Mouse (Mus musculus): Measurements from ENCODE around the gene Map3k12.

Gene Map3k12

GRCm38 (mm10) chr15:102460409-102460808, 56.5 kb downstream of the Map3k12 start:
- peak in 1 of 2 experiments; percentile 22 for DNase-seq (ENCODE audit: low spot score in 2 of 2)

DNA sequence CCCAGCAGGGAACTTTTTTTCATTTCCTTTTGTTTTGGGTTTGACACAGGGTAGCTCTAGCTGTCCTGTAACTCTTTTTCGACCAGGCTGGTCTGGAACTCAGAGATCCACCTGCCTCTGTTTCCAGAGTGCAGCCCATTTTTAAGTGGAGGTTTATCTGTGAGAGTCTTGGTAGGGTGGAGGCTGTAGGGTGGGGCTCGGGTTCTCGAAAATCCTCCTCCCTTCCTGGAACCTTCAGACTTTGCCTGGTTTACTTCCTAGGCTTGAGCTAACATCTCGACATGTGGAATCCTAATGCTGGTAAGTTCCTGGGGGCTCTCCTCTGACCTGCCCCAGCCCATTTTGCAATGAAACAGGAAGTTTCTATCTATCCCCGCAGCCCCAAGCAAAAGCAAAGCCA, 57.0 kb downstream of the Map3k12 start:
- peak in 1 of 2 experiments; percentile 26 for DNase-seq (ENCODE audit: low spot score in 2 of 2)

- DNase-seq (ENCODE audit: low spot score in 2 of 2), result peak in 1 of 2 experiments; percentile 27
These were observed 57.5 kb downstream of the Map3k12 start for GRCm38 (mm10) chr15:102459381-102459780.

- peak; percentile 95 to 97 for DNase-seq (ENCODE audit: low spot score in 2 of 2)
These were observed 58.0 kb downstream of the Map3k12 start, which contains the start of gene Prr13 for GRCm38 (mm10) chr15:102458904-102459317. TSS of gene Prr13 (plus strand) at chr15:102459028.

DNA sequence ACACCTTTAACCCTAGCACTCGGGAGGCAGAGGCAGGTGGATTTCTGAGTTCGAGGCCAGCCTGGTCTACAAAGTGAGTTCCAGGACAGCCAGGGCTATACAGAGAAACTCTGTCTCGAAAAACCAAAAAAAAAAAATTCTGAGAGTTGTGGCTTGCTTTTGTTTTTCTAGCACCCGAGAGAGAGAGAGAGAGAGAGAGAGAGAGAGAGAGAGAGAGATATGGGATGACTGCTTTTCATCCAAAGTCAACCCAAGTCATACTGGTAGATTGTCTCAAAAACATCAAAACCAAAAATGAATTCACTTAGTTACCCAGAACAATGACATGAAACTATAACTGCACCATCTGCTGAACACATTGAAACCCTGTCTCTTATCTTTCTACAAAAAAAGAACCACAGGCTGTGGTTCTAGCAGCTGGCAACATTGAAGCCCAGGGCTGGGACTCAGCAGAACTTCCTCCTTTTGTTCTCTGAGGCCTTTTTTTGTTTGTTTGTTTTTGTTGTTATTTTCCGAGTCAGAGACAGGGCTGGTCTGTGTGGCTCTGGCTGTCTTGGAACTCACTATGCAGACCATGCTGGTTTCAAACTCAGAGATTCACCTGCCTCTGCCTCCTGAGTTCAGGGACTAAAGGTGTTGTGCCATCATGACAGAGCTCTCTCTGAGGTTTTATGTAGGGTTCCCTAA, 58.7 kb downstream of the Map3k12 start:
- DNase-seq (ENCODE audit: low spot score in 2 of 2), result peak in 1 of 2 experiments; percentile 31

DNA sequence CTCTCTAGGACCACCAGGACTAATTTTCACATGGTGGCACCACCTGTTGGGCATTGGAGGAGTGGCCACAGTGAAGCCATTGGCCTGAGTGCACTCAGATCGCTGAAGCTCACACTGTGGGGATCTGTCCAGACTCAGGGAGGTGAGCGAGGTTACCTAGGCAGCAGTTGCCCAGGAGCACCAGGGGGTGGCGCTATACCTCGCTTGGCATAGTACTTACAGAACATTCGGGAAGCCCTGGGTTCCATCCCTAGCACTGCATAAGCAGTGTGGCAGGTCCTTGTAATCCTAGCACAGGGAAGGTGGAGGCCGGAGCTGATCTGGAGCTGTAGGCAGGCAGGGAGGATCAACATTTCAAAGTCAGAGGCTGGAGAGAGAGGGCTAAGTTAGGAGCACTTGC, 60.9 kb downstream of the Map3k12 start:
- DNase-seq (ENCODE audit: low spot score in 2 of 2), result no peak

GRCm38 (mm10) chr15:102451666-102452430, 65.0 kb downstream of the Map3k12 start:
- no peak for DNase-seq (ENCODE audit: low spot score in 2 of 2)

DNA sequence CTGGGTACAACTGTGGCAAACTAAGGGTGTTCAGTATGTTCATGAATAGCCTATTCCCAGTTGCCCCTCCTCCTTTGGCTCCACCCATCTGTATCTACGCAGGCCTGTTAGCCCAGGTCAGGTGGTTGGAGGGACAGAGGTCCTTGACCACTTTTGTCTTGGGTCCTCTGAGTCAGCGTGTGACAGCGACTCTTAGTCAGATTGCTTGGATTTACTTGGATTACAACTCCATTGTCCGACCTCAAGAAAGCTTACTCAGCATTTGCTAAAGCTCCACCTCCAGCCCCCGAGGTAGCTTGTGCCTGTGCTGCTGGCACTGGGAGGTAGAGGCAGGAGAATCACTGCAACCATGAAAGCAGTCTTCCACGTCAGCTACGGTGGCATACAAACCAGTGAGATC, 65.9 kb downstream of the Map3k12 start:
- no peak for DNase-seq (ENCODE audit: low spot score in 2 of 2)

DNA sequence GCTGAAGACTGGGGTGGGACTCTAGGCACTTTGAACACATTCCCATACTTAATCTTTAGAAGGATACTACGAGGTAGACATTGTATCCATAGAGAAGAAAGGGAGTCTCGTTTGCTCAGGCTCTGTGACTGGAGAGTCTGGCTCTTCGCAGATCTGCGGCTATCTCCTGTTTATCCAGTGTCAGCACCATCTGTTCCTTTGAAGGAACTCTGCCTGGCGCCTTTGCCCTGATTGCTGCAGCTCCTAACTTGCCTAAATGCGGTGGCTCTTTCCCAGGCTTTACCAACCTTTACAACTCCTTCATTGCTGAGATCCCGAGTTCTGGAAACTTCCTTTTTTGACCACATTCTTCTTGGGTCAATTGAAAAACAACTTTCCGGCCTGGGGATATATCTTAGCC, 67.5 kb downstream of the Map3k12 start:
- no peak for DNase-seq (ENCODE audit: low spot score in 2 of 2)
